Mouse (Mus musculus): ENCODE measurements around the gene Theg.

DNA sequence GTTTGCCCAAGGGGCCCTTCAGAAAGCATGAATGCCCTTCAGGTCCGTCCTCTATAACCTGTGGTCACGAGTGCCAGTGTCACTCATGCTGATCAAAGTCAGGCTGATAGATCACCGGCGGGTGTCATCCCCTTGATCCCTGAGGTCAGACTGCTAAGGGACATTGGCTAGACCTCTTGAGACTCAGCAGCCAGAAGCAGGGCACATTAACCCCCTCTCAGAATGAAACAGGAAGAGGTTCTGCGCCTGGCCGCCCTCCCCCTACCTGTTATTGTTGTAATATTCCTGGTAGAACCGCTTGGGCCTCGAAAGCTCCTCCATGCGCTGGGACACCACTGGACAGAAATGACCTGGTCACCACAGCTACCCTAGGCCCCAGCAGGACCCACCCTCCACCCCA, 2.7 kb downstream of the Theg start:
- TF ChIP-seq EP300 (optimal IDR thresholded peaks at IDR 0.05) (no peak), CTCF (IDR thresholded peaks at IDR 0.05; ENCODE audit: low read depth) (no peak)
